ENCODE assay signal across 8 mouse cellular contexts in genomic region chr1:171270573-171270900, GRCm38 (mm10). TPM values are rescaled to one million over a fixed set of nuclear protein-coding genes. Genes with fewer than 3 reads are reported as not detected.
A peak's percentile ranks its signal among the peaks of the same experiment; 100 is the strongest.
DNase-seq lines count a peak whose midpoint lies in the region; ATAC-seq and TF ChIP-seq lines count a peak whose summit lies in the region.

No protein-coding gene starts in this region.

- peak overlapping the region; percentile 92 for H3K27ac ChIP-seq in heart, embryonic 10.5 days
- H3K27ac ChIP-seq in brown adipose tissue, adult 24 weeks (replicated peaks; ENCODE audit: low read depth, low read length) = peak overlapping the region; percentile 28; the same call in 1 of the 2 replicates
- H3K27ac ChIP-seq in hindbrain, postnatal 0 days = peak overlapping the region; percentile 32; the same call in 1 of the 2 replicates
- peak overlapping the region; percentile 87 for H3K27ac ChIP-seq in liver, embryonic 13.5 days

- H3K9me3 ChIP-seq in heart, embryonic 10.5 days = no peaks in the 10 kb centered on the region
- no peaks in the 10 kb centered on the region for H3K9me3 ChIP-seq in hindbrain, postnatal 0 days (ENCODE audit: low read length)
- no peaks in the 10 kb centered on the region for H3K9me3 ChIP-seq in liver, embryonic 13.5 days (replicated peaks)

- no peak for TF ChIP-seq POLR2A in myocyte (IDR thresholded peaks at IDR 0.05; ENCODE audit: insufficient read length, low read depth)

- H3K4me2 ChIP-seq in hindbrain, postnatal 0 days (ENCODE audit: low read depth, low read length) = peak overlapping the region; percentile 100
- peak overlapping the region; percentile 88 for H3K4me2 ChIP-seq in liver, embryonic 13.5 days
- H3K4me2 ChIP-seq in myocyte (ENCODE audit: low read depth) = peak overlapping the region; percentile 97

- H3K79me2 ChIP-seq in myocyte (ENCODE audit: control insufficient read depth, insufficient read depth) = peaks cover 3% of the 10 kb centered on the region

- DNase-seq in heart, embryonic 10.5 days (ENCODE audit: low spot score) = no peak
- DNase-seq in heart, postnatal 14 days = no peak
- peak; percentile 20 for DNase-seq in hindbrain, postnatal 0 days (ENCODE audit: low spot score)
- no peak for DNase-seq in liver, embryonic 13.5 days
- no peak for DNase-seq in ovary, adult 18-20 months (ENCODE audit: low spot score)
- no peak for DNase-seq in left cerebral cortex, postnatal 4 days

- intact Hi-C loops in heart, postnatal 14 days (cut with DNase I) = no loop called here
- intact Hi-C loops in left cerebral cortex, postnatal 4 days (cut with DNase I) = no loop called here

- peaks cover 38% of the 10 kb centered on the region for H3K36me3 ChIP-seq in heart, embryonic 10.5 days
- peaks cover 30% of the 10 kb centered on the region for H3K36me3 ChIP-seq in hindbrain, postnatal 0 days (ENCODE audit: insufficient read depth, low read length)
- peaks cover 39% of the 10 kb centered on the region for H3K36me3 ChIP-seq in liver, embryonic 13.5 days
- H3K36me3 ChIP-seq in myocyte (ENCODE audit: control insufficient read depth, insufficient read depth) = peaks cover 10% of the 10 kb centered on the region

- ATAC-seq in hindbrain, postnatal 0 days = peak; percentile 71
- ATAC-seq in liver, embryonic 13.5 days (ENCODE audit: low read depth) = peak; percentile 74

- peaks cover 21% of the 10 kb centered on the region for H3K4me1 ChIP-seq in heart, embryonic 10.5 days
- H3K4me1 ChIP-seq in brown adipose tissue, adult 24 weeks (ENCODE audit: control insufficient read depth, insufficient read depth, insufficient read length, low read length) = peaks cover 10% of the 10 kb centered on the region; the same call in 1 of the 2 replicates
- 0 out of 2 replicates have a peak, but pooled peaks cover 5% of the 10 kb centered on the region for H3K4me1 ChIP-seq in hindbrain, postnatal 0 days (ENCODE audit: insufficient read depth, low read length)
- peaks cover 62% of the 10 kb centered on the region for H3K4me1 ChIP-seq in liver, embryonic 13.5 days (replicated peaks)

- no peak for TF ChIP-seq CTCF in hindbrain, postnatal 0 days (IDR thresholded peaks at IDR 0.05; ENCODE audit: low read depth)

- 0% methylated on average over 19 of the region's 19 CpGs for WGBS in heart, embryonic 10.5 days
- under 1% methylated on average over 19 of the region's 19 CpGs for WGBS in hindbrain, postnatal 0 days
- under 1% methylated on average over 19 of the region's 19 CpGs for WGBS in liver, embryonic 13.5 days (ENCODE audit: insufficient replicate concordance)

- H3K9ac ChIP-seq in hindbrain, postnatal 0 days (replicated peaks; ENCODE audit: low read length) = peak overlapping the region; percentile 92
- H3K9ac ChIP-seq in liver, embryonic 13.5 days = peak overlapping the region; percentile 88

- H3ac ChIP-seq in myocyte (ENCODE audit: control insufficient read depth, insufficient read length) = peak overlapping the region; percentile 28

- no peaks in the 10 kb centered on the region for H3K27me3 ChIP-seq in heart, embryonic 10.5 days (ENCODE audit: insufficient read depth, poor library complexity, severe bottlenecking)
- H3K27me3 ChIP-seq in hindbrain, postnatal 0 days (ENCODE audit: insufficient read depth, low read length) = no peaks in the 10 kb centered on the region
- H3K27me3 ChIP-seq in liver, embryonic 13.5 days = no peaks in the 10 kb centered on the region
- no peaks in the 10 kb centered on the region for H3K27me3 ChIP-seq in myocyte (ENCODE audit: control insufficient read depth, insufficient read depth, insufficient read length)

- peak overlapping the region; percentile 86 for H3K4me3 ChIP-seq in heart, embryonic 10.5 days
- peak overlapping the region; percentile 76 for H3K4me3 ChIP-seq in brown adipose tissue, adult 24 weeks (ENCODE audit: insufficient read depth, low read depth, low read length)
- H3K4me3 ChIP-seq in hindbrain, postnatal 0 days (ENCODE audit: low read length) = peak overlapping the region; percentile 90
- H3K4me3 ChIP-seq in liver, embryonic 13.5 days (replicated peaks) = peak overlapping the region; percentile 85
- peak overlapping the region; percentile 95 for H3K4me3 ChIP-seq in myocyte

TF ChIP-seq in myocyte, 11 proteins besides CTCF, POLR2A, EP300 and RAD21:
- TF ChIP-seq POLR2AphosphoS2 (IDR thresholded peaks at IDR 0.05; ENCODE audit: insufficient read length, low read depth) (no peak), CEBPB (IDR thresholded peaks at IDR 0.05; ENCODE audit: insufficient read depth, poor library complexity, severe bottlenecking) (no peak), MYOD1 (IDR thresholded peaks at IDR 0.05; ENCODE audit: control insufficient read depth in 1 of 3, insufficient read length in 2 of 3, low read depth in 2 of 3) (no peak), REST (IDR thresholded peaks at IDR 0.05; ENCODE audit: insufficient read depth, insufficient read length) (no peak), MAX (IDR thresholded peaks at IDR 0.05; ENCODE audit: low read depth) (no peak), E2F4 (IDR thresholded peaks at IDR 0.05; ENCODE audit: insufficient read depth) (no peak), USF1 (IDR thresholded peaks at IDR 0.05; ENCODE audit: low read depth) (no peak), MYOG (IDR thresholded peaks at IDR 0.05; ENCODE audit: control insufficient read depth in 1 of 3, insufficient read depth in 1 of 3, insufficient read length in 2 of 3, low read depth in 2 of 3) (no peak), SRF (IDR thresholded peaks at IDR 0.05; ENCODE audit: control insufficient read depth, insufficient read length, low read depth) (no peak), TCF3 (IDR thresholded peaks at IDR 0.05; ENCODE audit: insufficient read length, low read depth) (no peak), TCF12 (IDR thresholded peaks at IDR 0.05; ENCODE audit: insufficient read depth, poor library complexity, severe bottlenecking) (no peak)

RNA-seq across cellular contexts. Expression of gene B4galt3, which starts 0.4 kb away (rescaled TPM):
- 53.3 and 62.4 TPM in 2 replicates for polyA plus RNA-seq in heart, embryonic 10.5 days (2016; fragmentation: Nextera tagmentation; extraction: Ambion mirVana)
- total RNA-seq in heart, postnatal 14 days (2021) = 10 to 100 TPM; 19.5 to 25.7 TPM
- polyA plus RNA-seq in brown adipose tissue, adult 24 weeks (2012; ENCODE audit: insufficient read depth, insufficient read length, missing spikeins) = 11.3 and 12.1 TPM in 2 replicates
- total RNA-seq in hindbrain, postnatal 0 days (2014; rRNA removed) = 80.5 and 101 TPM in 2 replicates
- 88.8 and 91.9 TPM in 2 replicates for polyA plus RNA-seq in hindbrain, postnatal 0 days (2015; fragmentation: Nextera tagmentation; extraction: Ambion mirVana)
- 24.9 and 26.5 TPM in 2 replicates for polyA plus RNA-seq in liver, embryonic 13.5 days (2015; fragmentation: Nextera tagmentation; extraction: Ambion mirVana)
- 19.3 TPM for polyA plus RNA-seq in myocyte (2012; fragmentation: generic; extraction: Trizol)
- total RNA-seq in left cerebral cortex, postnatal 4 days (2021) = 10 to 100 TPM; 74.2 to 87.8 TPM

RNA-seq across cellular contexts. Expression of gene Ppox, which starts 10.4 kb away (rescaled TPM):
- 57.1 and 59.8 TPM in 2 replicates for polyA plus RNA-seq in heart, embryonic 10.5 days (2016; fragmentation: Nextera tagmentation; extraction: Ambion mirVana)
- total RNA-seq in heart, postnatal 14 days (2021) = 10 to 100 TPM; 16.4 to 21.3 TPM
- polyA plus RNA-seq in brown adipose tissue, adult 24 weeks (2012; ENCODE audit: insufficient read depth, insufficient read length, missing spikeins) = 12.3 and 15.2 TPM in 2 replicates
- 35.0 and 44.3 TPM in 2 replicates for total RNA-seq in hindbrain, postnatal 0 days (2014; rRNA removed)
- polyA plus RNA-seq in hindbrain, postnatal 0 days (2015; fragmentation: Nextera tagmentation; extraction: Ambion mirVana) = 32.4 and 34.3 TPM in 2 replicates
- polyA plus RNA-seq in liver, embryonic 13.5 days (2015; fragmentation: Nextera tagmentation; extraction: Ambion mirVana) = 174 and 175 TPM in 2 replicates
- polyA plus RNA-seq in myocyte (2012; fragmentation: generic; extraction: Trizol) = 11.7 TPM
- total RNA-seq in left cerebral cortex, postnatal 4 days (2021) = 10 to 100 TPM; 19.6 to 25.4 TPM

RNA-seq across cellular contexts. Expression of gene Usp21, which starts 17.3 kb away (rescaled TPM):
- 58.5 and 74.8 TPM in 2 replicates for polyA plus RNA-seq in heart, embryonic 10.5 days (2016; fragmentation: Nextera tagmentation; extraction: Ambion mirVana)
- 10 to 100 TPM; 20.0 to 22.4 TPM for total RNA-seq in heart, postnatal 14 days (2021)
- polyA plus RNA-seq in brown adipose tissue, adult 24 weeks (2012; ENCODE audit: insufficient read depth, insufficient read length, missing spikeins) = 11.7 and 14.7 TPM in 2 replicates
- 48.6 and 58.7 TPM in 2 replicates for total RNA-seq in hindbrain, postnatal 0 days (2014; rRNA removed)
- 71.7 and 73.3 TPM in 2 replicates for polyA plus RNA-seq in hindbrain, postnatal 0 days (2015; fragmentation: Nextera tagmentation; extraction: Ambion mirVana)
- polyA plus RNA-seq in liver, embryonic 13.5 days (2015; fragmentation: Nextera tagmentation; extraction: Ambion mirVana) = 25.8 and 26.7 TPM in 2 replicates
- 21.0 TPM for polyA plus RNA-seq in myocyte (2012; fragmentation: generic; extraction: Trizol)
- total RNA-seq in left cerebral cortex, postnatal 4 days (2021) = 10 to 100 TPM; 60.4 to 66.4 TPM

RNA-seq across cellular contexts. Expression of gene Ndufs2, which starts 19.3 kb away (rescaled TPM):
- 390 and 470 TPM in 2 replicates for polyA plus RNA-seq in heart, embryonic 10.5 days (2016; fragmentation: Nextera tagmentation; extraction: Ambion mirVana)
- total RNA-seq in heart, postnatal 14 days (2021) = 1,000 to 10,000 TPM; 1,236 to 1,272 TPM
- 1,478 and 1,710 TPM in 2 replicates for polyA plus RNA-seq in brown adipose tissue, adult 24 weeks (2012; ENCODE audit: insufficient read depth, insufficient read length, missing spikeins)
- total RNA-seq in hindbrain, postnatal 0 days (2014; rRNA removed) = 234 and 269 TPM in 2 replicates
- 279 and 286 TPM in 2 replicates for polyA plus RNA-seq in hindbrain, postnatal 0 days (2015; fragmentation: Nextera tagmentation; extraction: Ambion mirVana)
- 152 and 167 TPM in 2 replicates for polyA plus RNA-seq in liver, embryonic 13.5 days (2015; fragmentation: Nextera tagmentation; extraction: Ambion mirVana)
- 409 TPM for polyA plus RNA-seq in myocyte (2012; fragmentation: generic; extraction: Trizol)
- total RNA-seq in left cerebral cortex, postnatal 4 days (2021) = 100 to 1,000 TPM; 183 to 186 TPM

RNA-seq across cellular contexts. Expression of gene Adamts4, which starts 20.3 kb away (rescaled TPM):
- 2.6 and 2.8 TPM in 2 replicates for polyA plus RNA-seq in heart, embryonic 10.5 days (2016; fragmentation: Nextera tagmentation; extraction: Ambion mirVana)
- 1 to 10 TPM; 2.9 to 3.6 TPM for total RNA-seq in heart, postnatal 14 days (2021)
- polyA plus RNA-seq in brown adipose tissue, adult 24 weeks (2012; ENCODE audit: insufficient read depth, insufficient read length, missing spikeins) = 0.50 and 1.2 TPM in 2 replicates
- total RNA-seq in hindbrain, postnatal 0 days (2014; rRNA removed) = 7.4 and 8.9 TPM in 2 replicates
- 4.4 and 5.1 TPM in 2 replicates for polyA plus RNA-seq in hindbrain, postnatal 0 days (2015; fragmentation: Nextera tagmentation; extraction: Ambion mirVana)
- polyA plus RNA-seq in liver, embryonic 13.5 days (2015; fragmentation: Nextera tagmentation; extraction: Ambion mirVana) = 0.43 and 0.46 TPM in 2 replicates
- polyA plus RNA-seq in myocyte (2012; fragmentation: generic; extraction: Trizol) = 15.0 TPM
- 1 to 10 TPM; 4.2 to 5.3 TPM for total RNA-seq in left cerebral cortex, postnatal 4 days (2021)

Comparison
In these comparisons a context has a peak if more than half of its experiments do, and no peak if none do; other contexts are left out.
1. H3K27ac ChIP-seq: peak in every context shown above with its lines; median percentile 92 in heart, embryonic 10.5 days; 87 in liver, embryonic 13.5 days; 32 in hindbrain, postnatal 0 days; 28 in brown adipose tissue, adult 24 weeks.